Mouse (Mus musculus): Measurements from ENCODE around the gene Fam78b.

DNA sequence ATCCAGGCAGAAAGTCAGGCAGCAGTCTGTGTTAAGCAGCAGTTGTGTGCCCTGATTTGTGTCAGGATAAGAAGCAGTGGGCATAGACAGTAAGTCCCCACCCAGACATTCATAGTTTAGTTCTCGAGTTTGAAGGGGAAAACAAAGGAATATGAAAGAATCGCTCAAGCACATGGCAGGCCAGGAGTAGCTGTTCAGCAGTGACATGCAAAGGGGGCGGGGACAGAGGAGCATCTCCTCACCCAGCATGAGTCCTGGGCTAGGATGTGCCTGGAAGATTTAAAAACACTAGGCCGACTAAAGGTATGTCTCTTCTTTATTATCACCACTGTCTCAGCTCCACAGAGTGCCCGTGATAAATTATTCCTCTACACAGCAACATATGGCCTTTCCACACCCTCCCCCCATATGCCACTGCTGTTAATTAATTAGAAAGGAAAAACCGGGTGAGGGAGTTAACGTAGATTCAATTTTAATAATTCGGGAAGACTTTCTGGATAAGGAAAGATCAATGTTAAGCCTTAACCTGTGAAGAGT lies 107.8 kb downstream of the Fam78b start:
- TF ChIP-seq CTCF (IDR thresholded peaks at IDR 0.05; ENCODE audit: extremely low read depth, insufficient read depth, insufficient read length, insufficient replicate concordance) = no peak
- TF ChIP-seq POLR2A (IDR thresholded peaks at IDR 0.05; ENCODE audit: low read depth, low read length) = no peak
